Mouse (Mus musculus) kidney, adult 11 months (tissue): ENCODE measurements around the gene 4931440F15Rik.

ENCODE experiments used
- DNase-seq: peaks from one replicate; pipeline ENCODE4 v3.0.0; 2022

The 4931440F15Rik gene

DNA sequence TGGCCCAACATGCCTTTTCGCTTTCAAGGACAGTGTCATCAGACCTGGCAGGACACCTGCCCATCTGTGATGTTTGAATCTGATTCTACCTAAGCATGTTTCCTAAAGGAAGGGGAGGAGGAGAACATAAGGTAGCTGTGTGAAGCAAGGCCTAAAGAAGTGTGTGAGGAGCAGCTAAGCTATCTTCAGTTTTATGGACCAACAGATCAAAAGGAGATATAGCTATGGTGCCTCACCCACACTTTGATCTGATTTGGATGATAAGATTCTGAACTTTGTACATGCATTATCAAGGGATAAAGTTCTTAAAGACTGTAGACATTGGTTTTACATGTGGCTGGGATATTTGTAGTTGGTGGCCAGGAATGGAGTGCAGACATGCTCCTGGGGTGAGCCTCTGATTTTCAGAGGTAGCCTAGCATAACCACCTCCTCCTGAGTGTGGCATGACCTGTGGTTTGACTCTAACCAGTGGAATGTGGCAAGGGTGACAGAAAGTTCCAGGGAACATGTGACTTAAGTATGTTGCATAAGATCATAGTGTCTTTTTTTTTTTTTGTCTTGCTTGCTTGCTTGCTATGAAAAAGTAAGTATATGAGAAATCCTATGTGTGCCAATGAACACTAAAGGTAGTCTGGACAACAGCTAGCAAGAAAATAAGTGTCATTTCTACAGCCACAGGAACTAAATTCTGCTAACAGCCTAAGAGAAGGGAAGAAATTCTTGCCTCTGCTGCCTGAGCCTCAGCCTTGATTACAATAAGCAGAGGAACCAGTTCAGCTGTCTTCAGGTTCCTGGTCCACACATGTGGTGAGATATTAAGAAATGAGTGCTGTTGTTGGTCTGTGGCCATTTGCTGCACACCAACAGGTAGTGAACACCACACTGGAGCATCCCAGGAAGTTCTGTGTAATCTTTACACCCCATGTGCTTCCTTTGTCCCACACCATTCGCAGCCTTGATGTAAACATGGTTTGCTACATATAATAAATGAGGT is 23.7 kb downstream of the 4931440F15Rik start:
- no peak for DNase-seq

DNA sequence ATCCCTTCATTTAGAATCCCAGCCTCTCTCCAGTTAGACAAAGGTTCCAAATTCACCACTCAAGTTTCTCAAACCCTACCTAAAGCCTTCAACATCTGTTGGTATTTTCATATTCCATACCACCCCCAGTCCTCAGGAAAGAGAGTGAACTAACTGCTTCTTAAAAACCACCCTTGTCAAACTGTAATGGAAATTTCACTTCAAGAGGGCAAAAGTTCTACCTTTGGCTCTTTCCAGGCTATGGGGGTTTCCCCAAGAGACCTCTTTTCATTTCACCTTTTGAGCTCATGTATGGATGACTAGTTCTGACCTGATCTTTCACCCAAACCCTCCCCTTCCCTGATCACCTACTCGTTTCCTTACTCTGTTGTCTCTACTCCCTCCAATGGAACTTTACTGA is 25.6 kb downstream of the 4931440F15Rik start:
- DNase-seq = no peak

GRCm38 (mm10) chr11:29795106-29795505 is 30.4 kb downstream of the 4931440F15Rik start:
- no peak for DNase-seq

DNA sequence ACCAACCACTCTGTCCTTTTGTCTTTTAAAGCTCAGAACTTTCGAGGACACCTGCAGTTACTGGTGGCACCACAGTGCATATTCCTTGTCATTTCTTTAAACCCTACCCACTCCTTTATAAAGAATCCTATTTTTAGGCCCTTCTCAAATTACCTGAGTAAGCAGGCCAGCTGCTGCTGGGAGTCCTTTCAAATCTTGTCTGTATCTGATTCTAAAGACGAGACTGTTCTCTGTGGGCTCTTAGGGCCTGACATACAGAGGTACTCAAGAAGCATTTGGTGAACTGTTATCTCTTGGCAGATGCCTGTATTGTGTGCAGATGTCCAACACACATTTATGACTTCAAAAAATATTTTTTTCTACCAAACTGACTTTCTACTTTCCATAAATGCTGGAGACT is 31.0 kb downstream of the 4931440F15Rik start:
- DNase-seq = no peak

GRCm38 (mm10) chr11:29790796-29791195 is 34.7 kb downstream of the 4931440F15Rik start:
- no peak for DNase-seq

DNA sequence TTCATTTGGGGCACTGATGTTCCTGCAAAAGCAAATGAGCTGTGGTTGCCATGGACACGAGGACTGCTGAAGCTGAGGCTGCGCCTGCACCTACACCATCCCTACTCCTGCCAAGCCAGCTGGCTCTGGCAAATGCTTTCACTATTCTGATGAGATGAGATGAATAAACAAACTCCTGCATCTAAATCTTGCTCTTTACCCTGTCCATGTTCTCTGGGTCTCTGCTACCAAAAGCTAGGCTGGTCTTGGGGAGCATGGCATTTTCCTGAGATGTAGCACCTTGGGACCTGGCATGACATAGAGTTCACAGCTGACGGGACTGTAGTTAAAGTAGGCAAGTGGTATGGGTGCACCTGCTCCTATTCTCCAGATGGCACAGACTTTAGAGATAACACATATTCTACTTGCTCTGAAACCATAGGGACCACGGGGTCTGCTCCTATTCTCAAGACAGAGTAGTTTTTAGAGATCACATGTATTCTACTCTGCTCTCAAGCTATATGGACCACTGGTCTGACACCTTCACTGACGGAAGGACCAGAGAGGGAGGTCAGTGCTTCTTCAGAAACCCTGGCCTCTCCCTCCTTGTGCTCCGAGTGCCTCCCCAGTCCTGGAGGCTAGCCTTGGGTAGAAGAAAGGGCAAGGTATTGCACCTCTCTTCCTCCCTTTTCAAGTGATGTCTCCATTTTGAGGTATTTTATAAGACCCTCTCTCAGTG is 36.4 kb downstream of the 4931440F15Rik start:
- DNase-seq = no peak

DNA sequence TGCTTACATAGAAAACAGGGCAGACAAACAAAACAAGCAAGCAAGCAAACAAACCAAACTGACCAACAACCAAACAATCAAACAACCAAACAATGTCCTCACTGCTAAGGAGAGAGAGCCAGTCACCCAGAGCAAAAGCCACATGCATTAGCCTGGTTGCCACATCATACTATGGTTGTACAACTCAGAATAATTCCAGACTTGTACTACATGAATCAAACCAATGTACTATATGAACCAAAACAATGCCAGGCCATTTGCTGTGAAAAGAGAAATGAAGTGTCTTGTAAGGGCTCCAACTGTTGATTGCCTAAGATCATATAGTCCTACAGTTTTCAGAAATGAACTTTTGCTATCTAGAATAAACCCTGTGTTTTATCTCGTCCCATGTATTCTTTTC is 37.0 kb downstream of the 4931440F15Rik start:
- DNase-seq = no peak

- DNase-seq = no peak
These were observed 38.0 kb downstream of the 4931440F15Rik start for GRCm38 (mm10) chr11:29787473-29787872.

DNA sequence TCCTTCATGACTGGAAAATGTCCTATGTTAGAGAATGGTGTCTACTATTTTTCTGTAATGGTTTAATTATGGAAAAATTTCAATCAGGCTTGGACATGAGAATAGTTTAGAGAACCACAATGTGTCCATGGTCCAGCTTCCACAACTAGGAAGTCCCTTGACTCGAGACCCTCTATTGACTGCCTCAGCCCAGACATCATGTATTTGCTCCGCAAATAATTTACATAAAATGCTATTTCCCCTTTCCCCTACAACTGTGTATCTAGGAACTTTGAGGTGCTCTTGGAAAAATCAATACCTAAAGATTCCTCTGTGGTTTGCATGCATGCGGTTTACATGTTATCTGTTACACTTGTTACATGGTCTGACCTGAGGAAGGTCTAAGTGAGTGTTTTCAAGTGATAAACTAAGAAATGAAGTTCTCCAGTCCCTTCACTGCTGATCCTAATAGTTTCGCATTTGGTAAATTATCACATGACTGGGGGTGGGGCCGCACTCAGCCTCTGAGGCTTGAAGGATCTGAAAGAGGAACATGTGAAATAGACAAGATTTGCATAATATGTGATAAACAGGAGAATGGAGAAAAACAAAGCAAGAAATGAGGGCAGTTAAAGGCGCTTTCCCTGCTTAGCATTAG is 38.8 kb downstream of the 4931440F15Rik start:
- DNase-seq = no peak

GRCm38 (mm10) chr11:29779409-29780026 is 46.0 kb downstream of the 4931440F15Rik start:
- DNase-seq = no peak

- no peak for DNase-seq
These were observed 46.5 kb downstream of the 4931440F15Rik start for GRCm38 (mm10) chr11:29778936-29779335.

GRCm38 (mm10) chr11:29777964-29778363 is 47.5 kb downstream of the 4931440F15Rik start:
- no peak for DNase-seq

GRCm38 (mm10) chr11:29774760-29775159 is 50.7 kb downstream of the 4931440F15Rik start:
- DNase-seq = no peak

DNA sequence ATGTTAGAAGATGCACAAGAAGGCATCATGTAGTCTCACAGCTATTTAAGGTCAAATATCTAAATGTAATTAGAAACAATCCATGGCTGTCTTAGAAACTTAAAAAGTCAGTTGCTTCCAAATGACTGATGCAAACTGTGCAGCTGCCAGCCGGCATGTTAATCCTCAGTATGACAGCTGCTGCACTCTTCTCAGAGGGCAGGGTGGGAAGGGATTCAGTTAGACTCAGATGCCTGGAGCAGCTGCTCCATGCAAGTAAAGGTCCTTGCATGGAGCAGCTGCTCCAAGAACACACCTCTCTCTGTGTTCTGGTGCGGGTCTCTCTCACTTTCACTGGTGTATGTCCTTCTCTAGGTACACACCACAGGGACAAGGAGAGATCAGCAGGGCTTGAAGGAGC is 51.2 kb downstream of the 4931440F15Rik start:
- DNase-seq = no peak
